Mouse (Mus musculus): ENCODE measurements around the gene Zfp566. TPM values are rescaled to one million over a fixed set of nuclear protein-coding genes. Genes with fewer than 3 reads are reported as not detected.
A peak's percentile ranks its signal among the peaks of the same experiment; 100 is the strongest.

The Zfp566 gene
- polyA plus RNA-seq, 1 experiment from 2014 or later = 14.5 TPM

DNA sequence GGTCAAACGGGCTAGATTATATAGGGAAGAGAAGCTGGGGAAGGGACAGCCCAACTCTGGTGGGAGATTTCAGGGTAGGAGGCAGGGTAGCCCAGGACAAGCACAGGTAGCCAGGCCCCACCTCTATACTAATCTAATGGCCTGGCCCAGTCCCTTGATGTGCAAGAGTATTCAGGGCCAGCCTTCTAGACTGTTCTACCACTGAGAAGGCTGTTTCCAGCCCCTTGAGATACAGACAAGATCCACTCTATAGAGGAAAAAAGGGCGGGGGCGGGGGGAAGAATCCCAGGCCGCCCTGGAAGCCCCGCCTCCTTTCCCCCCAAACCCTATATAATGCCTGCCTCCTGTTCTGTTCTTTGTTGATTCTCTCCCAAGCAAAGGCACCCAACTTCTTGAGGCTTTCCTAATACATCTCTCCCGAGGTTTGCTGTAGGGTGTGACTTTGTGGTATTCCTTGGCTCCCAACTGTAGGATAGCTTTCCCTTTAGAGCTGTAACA is 3.6 kb upstream of the Zfp566 start:
- no peaks in the 10 kb centered on the region for H3K27me3 ChIP-seq (ENCODE audit: insufficient read depth, poor library complexity, severe bottlenecking)
- peaks cover 21% of the 10 kb centered on the region for H3K36me3 ChIP-seq
- no peak for DNase-seq (ENCODE audit: low spot score)
- peaks cover 30% of the 10 kb centered on the region for H3K4me1 ChIP-seq (replicated peaks)
- WGBS = 75% methylated on average over 6 of the region's 6 CpGs
- H3K27ac ChIP-seq = peak overlapping the region; percentile 98
- H3K4me3 ChIP-seq = peak overlapping the region; percentile 75
- H3K9me3 ChIP-seq = 0 out of 2 replicates have a peak, but pooled peaks cover 1% of the 10 kb centered on the region

DNA sequence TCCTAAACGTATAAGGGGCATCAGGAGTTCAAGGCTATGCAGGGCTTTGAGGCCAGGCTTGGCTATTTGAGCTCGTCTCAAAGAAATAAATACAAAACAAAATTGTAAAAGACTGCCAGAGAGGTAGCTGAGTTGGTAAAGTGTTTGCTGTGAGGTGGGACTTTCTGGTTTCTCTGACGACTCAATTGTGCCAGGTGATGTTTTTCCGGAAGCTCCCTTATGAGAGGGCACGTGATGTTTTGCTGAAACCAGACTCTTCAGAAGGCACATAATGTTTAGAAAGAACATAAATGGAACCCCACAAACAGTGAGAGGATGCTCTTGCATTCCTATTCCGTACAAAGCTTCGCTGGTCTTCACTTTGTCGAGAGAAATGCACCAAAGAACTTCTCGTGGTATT is 2.3 kb upstream of the Zfp566 start:
- Histone ChIP-seq H3K9me3 (no peaks in the 10 kb centered on the region), H3K27me3 (ENCODE audit: insufficient read depth, poor library complexity, severe bottlenecking) (no peaks in the 10 kb centered on the region), H3K36me3 (peaks cover 9% of the 10 kb centered on the region), H3K4me3 (no peak overlapping the region), H3K27ac (no peak overlapping the region), H3K4me1 (replicated peaks) (peaks cover 43% of the 10 kb centered on the region)
- 82% methylated on average over 9 of the region's 9 CpGs for WGBS
- DNase-seq (ENCODE audit: low spot score) = no peak

DNA sequence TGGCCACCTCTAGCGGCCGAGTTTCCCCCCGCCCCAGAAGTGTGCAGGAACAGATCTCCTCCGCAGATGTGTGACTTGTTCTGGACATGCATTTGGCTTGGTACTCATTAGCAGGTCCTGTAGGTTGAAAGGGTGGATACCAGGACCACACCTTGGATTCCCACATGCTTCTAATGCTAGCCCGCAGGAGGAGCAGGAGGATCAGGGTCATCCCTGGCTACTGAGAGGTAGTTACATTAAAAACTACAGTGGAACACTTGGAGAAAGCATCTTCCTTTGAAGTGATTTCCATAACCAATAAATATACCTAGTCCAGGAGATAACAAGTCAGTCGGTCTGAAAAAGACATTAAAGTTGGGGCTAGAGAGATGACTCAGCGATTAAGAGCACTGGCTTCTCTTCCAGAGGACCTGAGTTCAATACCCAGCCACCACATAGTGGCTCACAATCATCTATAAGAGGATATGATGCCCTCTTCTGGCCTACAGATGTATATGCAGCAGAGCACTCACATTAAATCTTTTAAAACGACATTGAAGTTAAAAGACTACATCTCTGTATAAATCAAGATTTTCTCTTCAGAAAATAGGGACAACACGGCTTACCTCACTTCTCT is 751 bp upstream of the Zfp566 start:
- 9% methylated on average over 9 of the region's 9 CpGs for WGBS
- Histone ChIP-seq H3K27ac (peak overlapping the region; percentile 89), H3K4me3 (peak overlapping the region; percentile 66), H3K9me3 (no peaks in the 10 kb centered on the region), H3K4me1 (replicated peaks) (peaks cover 38% of the 10 kb centered on the region), H3K27me3 (ENCODE audit: insufficient read depth, poor library complexity, severe bottlenecking) (no peaks in the 10 kb centered on the region), H3K36me3 (peaks cover 14% of the 10 kb centered on the region)
- no peak for DNase-seq (ENCODE audit: low spot score)

DNA sequence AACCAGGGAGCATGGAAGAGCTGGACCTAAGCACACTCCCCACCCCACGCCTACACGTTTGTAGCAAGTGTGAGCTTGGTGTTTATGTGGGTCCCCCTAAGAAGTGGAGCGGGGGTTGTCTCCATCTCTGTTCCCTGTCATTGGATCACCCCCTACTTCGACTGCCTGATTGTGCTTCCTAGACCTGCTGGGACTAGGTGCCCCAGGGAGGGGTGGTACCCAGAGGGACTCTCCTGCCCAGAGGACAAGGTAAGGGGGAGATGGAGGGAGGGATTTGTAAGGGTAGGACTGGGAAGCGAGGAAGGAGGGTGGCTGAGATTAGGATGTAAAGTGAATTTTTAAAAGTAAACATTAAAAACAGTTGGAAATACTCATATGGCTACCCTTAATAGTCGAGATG is 922 bp downstream of the Zfp566 start:
- whole genome bisulfite sequencing = 21% methylated on average over 6 of the region's 6 CpGs
- peaks cover 33% of the 10 kb centered on the region for H3K4me1 ChIP-seq (replicated peaks)
- peaks cover 30% of the 10 kb centered on the region for H3K36me3 ChIP-seq
- peak overlapping the region; percentile 89 for H3K27ac ChIP-seq
- no peaks in the 10 kb centered on the region for H3K27me3 ChIP-seq (ENCODE audit: insufficient read depth, poor library complexity, severe bottlenecking)
- no peak for DNase-seq (ENCODE audit: low spot score)
- H3K4me3 ChIP-seq = peak overlapping the region; percentile 66
- peaks cover 9% of the 10 kb centered on the region; the same call in 1 of the 2 replicates for H3K9me3 ChIP-seq

DNA sequence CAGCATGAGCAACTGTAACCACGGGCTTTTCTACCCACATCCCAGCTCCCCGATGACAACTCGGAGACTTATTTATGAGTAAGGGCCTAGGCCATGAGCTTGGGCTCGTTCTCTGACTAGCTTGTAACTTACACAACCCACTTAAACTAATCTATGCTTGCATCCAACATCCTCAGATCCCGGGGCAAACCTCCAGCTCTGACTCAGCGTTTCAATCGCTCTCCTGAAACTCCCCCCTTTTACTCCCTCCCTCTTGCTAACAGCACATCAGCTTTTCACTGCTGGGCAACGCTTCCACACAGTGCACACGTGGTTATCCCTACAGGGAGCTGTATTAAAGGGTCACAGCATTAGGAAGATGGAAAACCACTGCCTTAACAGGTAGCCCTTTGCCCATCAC is 3.8 kb downstream of the Zfp566 start:
- H3K4me3 ChIP-seq = no peak overlapping the region
- peaks cover 9% of the 10 kb centered on the region; the same call in 1 of the 2 replicates for H3K9me3 ChIP-seq
- H3K27me3 ChIP-seq (ENCODE audit: insufficient read depth, poor library complexity, severe bottlenecking) = no peaks in the 10 kb centered on the region
- peaks cover 27% of the 10 kb centered on the region for H3K4me1 ChIP-seq (replicated peaks)
- WGBS = 93% methylated on average over 9 of the region's 9 CpGs
- DNase-seq (ENCODE audit: low spot score) = no peak
- peaks cover 59% of the 10 kb centered on the region for H3K36me3 ChIP-seq
- H3K27ac ChIP-seq = no peak overlapping the region

DNA sequence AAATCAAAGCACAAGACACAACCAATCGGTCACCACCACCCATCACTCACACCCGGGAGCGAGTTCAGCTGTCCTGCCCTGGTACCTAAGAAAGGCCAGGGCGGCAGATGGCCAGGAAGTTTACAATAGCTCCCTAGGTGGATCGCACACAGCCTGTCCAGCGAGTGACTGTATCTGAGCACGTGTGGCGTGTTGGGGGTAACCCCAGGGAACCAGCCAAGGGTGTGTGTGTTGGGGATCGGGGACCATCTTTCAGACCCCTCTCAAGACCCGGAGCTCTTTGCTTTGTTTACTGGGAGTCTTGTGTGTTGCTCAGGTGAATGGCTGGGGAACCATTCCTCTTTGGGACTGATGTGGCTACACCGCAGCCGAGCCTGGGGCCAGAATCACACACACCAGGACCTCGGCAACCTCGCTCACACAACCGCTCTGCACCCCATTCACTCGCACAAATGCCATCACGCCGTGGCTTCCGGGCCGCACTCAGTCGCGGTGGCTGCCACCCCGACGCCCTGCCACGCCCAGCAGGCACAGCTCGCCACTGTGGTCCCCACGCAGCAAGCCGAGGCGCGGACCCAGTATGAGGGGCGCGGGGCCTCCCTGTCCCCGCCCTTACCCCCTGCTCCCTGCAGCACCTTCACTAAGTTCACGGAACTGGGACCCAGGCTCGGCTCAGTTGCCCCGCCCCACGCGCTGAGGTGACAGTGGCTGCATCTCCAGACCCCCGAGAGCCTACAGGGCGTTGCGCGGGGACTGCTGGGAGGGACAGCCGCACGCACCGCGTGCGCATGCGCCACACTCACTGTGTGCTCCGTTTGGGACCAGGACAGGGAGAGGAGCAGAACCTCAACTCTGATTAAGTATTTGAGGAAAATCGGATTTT is 17.9 kb downstream of the Zfp566 start, which contains the start of gene Zfp82:
Zfp82 (minus strand) TSS at position 755 of the 883 bp plus-strand sequence.
- DNase-seq (ENCODE audit: low spot score) = peak; percentile 91
- Histone ChIP-seq H3K27me3 (ENCODE audit: insufficient read depth, poor library complexity, severe bottlenecking) (no peaks in the 10 kb centered on the region), H3K4me3 (peak within 1 kb of the TSS; percentile 83), H3K4me1 (replicated peaks) (peaks cover 14% of the 10 kb centered on the region), H3K36me3 (peaks cover 58% of the 10 kb centered on the region), H3K27ac (peak within 1 kb of the TSS; percentile 92), H3K9me3 (no peaks in the 10 kb centered on the region)
- under 1% methylated on average over 50 of the region's 50 CpGs for WGBS

DNA sequence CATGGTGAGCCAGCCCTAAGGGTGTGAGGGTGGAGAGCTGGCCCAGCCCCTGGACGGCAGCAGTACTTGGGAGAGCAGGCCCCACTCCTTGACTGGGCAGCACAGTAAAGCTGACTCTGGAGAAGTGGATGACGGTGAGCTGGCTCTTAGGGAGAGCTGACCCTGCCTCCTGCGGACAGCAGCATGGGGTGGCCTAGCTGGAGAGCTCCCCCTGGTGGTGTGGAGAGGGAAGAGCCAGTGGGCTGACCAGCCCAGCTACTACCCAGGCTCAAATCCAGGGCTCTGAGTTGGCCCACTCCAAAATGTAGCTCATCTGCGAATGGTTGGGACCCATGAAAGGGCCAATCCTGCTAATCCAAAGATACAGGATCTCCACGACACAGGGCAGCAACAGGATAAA is 25.7 kb downstream of the Zfp566 start:
- Histone ChIP-seq H3K4me3 (no peak overlapping the region), H3K36me3 (peaks cover 88% of the 10 kb centered on the region), H3K4me1 (replicated peaks) (no peaks in the 10 kb centered on the region), H3K27ac (no peak overlapping the region), H3K27me3 (ENCODE audit: insufficient read depth, poor library complexity, severe bottlenecking) (no peaks in the 10 kb centered on the region), H3K9me3 (no peaks in the 10 kb centered on the region)
- DNase-seq (ENCODE audit: low spot score) = no peak
- 82% methylated on average over 5 of the region's 5 CpGs for WGBS

DNA sequence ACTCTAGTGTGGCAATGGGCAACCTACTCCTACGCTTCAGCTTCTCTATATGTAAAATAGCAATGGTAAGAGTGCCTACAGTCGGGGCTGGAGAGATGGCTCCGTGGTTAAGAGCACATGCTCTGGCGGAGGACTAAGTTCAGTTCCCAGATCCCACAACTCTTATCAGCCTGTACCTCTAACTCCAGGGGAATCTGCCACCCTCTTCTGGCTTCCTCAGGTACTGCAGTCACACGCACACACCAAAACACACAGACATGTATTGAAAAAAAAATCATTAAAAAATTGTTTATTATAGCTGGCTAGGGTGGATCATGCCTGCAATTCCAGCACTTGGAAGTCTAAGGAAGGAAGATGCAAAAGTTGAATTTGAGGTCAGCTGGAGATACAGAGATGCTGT is 27.8 kb downstream of the Zfp566 start:
- no peaks in the 10 kb centered on the region for H3K4me1 ChIP-seq (replicated peaks)
- H3K9me3 ChIP-seq = no peaks in the 10 kb centered on the region
- H3K4me3 ChIP-seq = no peak overlapping the region
- no peaks in the 10 kb centered on the region for H3K27me3 ChIP-seq (ENCODE audit: insufficient read depth, poor library complexity, severe bottlenecking)
- 80% methylated on average over 5 of the region's 5 CpGs for WGBS
- peak; percentile 21 for DNase-seq (ENCODE audit: low spot score)
- H3K36me3 ChIP-seq = peaks cover 86% of the 10 kb centered on the region
- no peak overlapping the region for H3K27ac ChIP-seq

DNA sequence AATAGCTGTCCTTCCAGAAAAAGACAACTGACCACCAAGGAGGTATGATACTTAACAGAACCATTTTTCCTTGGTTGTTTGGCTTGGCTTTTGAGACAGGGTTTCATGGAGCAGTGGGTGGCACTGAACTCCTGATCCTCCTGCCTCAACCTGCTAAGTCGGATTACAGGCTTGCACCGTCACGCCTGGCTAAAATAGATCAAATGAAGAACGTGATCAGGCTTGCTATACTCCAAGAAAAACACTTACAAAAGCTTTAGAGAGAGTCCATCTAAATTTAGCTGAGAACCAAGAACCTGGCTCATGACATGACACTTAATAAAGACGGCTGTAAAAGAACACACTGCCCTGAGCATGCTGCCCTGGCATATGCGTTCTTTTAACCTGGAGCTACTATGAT is 30.0 kb downstream of the Zfp566 start:
- Histone ChIP-seq H3K4me3 (no peak overlapping the region), H3K27ac (no peak overlapping the region), H3K27me3 (ENCODE audit: insufficient read depth, poor library complexity, severe bottlenecking) (no peaks in the 10 kb centered on the region), H3K4me1 (replicated peaks) (no peaks in the 10 kb centered on the region), H3K9me3 (no peaks in the 10 kb centered on the region), H3K36me3 (peaks cover 93% of the 10 kb centered on the region)
- 93% methylated on average over 6 of the region's 6 CpGs for WGBS
- DNase-seq (ENCODE audit: low spot score) = no peak

DNA sequence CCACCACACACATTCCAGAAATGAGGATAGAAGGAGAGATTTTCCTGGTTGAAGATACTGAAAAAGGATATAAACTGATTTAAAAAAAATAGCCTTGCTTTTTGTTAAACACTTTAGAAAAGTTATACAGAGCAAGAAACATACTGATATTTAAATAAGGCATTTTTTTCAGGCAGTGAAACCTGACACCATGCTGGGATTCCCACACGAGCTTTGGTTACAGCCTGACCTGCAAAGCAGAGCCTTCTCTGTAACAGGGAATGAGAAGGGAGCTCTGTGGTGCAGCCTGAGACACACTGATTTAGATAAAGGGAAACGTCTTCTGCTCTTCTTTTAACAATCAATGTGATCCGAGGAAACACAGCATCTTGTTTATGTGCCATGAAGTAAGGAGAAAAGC is 36.7 kb downstream of the Zfp566 start:
- Histone ChIP-seq H3K27ac (no peak overlapping the region), H3K4me3 (no peak overlapping the region), H3K36me3 (peaks cover 45% of the 10 kb centered on the region), H3K27me3 (ENCODE audit: insufficient read depth, poor library complexity, severe bottlenecking) (no peaks in the 10 kb centered on the region), H3K9me3 (no peaks in the 10 kb centered on the region), H3K4me1 (replicated peaks) (peaks cover 16% of the 10 kb centered on the region)
- WGBS = 9% methylated on average over 3 of the region's 3 CpGs
- no peak for DNase-seq (ENCODE audit: low spot score)

DNA sequence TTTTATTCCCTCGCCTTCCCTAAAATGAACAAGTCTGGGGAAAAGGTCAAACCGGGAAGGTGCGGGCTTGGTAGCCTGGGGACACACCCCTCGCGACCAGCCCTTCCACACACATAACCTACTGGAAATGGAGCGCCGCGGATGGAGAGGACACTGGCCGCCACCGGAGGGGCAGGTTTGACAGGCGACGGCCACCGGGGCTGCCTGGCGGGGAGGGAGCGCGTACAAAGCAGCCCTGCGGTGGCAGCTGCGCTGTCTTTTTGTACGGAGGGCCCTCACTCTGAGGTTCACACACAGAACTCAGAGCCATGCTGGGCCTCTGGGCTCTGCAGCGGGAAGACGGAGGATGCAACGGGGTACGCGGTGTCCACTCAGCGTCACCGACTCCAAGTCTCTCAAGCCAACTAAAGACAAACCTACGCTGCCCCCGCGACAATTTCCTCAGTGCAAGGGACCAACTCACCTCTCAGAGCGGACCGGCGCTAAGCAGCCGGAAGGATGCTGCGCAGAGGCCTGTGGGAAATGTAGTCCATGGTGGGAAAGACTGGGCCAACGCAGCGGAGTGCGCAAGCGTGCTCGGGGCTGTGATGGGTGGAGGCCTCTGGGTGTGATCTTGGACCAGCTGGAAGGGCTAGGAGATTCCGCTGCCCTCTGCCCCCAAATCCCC is 39.3 kb downstream of the Zfp566 start, which contains the start of gene Zfp14:
Zfp14 (minus strand) TSS at position 499 of the 667 bp plus-strand sequence.
- Histone ChIP-seq H3K4me3 (peak within 1 kb of the TSS; percentile 82), H3K4me1 (replicated peaks) (peaks cover 16% of the 10 kb centered on the region), H3K36me3 (peaks cover 21% of the 10 kb centered on the region), H3K27ac (peak within 1 kb of the TSS; percentile 90), H3K27me3 (ENCODE audit: insufficient read depth, poor library complexity, severe bottlenecking) (no peaks in the 10 kb centered on the region), H3K9me3 (no peaks in the 10 kb centered on the region)
- under 1% methylated on average over 40 of the region's 40 CpGs for WGBS
- DNase-seq (ENCODE audit: low spot score) = peak; percentile 90

DNA sequence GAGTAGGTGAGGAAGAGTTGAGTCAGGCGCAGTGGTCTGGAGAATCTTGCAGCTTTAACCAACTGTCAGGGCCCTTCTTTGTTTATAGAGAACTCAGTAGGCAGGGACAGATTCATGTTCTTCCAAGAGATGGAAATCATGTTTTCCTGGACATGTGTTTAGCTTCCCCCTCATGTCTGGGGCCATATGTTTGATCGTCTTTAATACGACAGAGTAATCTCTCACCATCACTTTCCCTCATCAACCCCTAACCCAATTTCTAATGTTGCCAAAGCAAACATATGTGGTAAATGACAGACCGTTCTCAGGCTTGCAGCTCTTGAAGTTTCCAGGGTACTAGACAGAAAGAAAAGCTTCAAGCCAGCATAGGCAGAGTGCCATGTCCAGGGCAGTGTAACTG is 42.2 kb downstream of the Zfp566 start:
- no peaks in the 10 kb centered on the region for H3K9me3 ChIP-seq
- peaks cover 10% of the 10 kb centered on the region for H3K36me3 ChIP-seq
- no peak for DNase-seq (ENCODE audit: low spot score)
- no peaks in the 10 kb centered on the region for H3K27me3 ChIP-seq (ENCODE audit: insufficient read depth, poor library complexity, severe bottlenecking)
- WGBS = 96% methylated on average over 4 of the region's 4 CpGs
- H3K4me1 ChIP-seq (replicated peaks) = peaks cover 16% of the 10 kb centered on the region
- no peak overlapping the region for H3K4me3 ChIP-seq
- no peak overlapping the region for H3K27ac ChIP-seq
